Mouse (Mus musculus) heart, adult 8-10 months (tissue): ENCODE data around the gene Uqcc3. TPM values are rescaled to one million over a fixed set of nuclear protein-coding genes. Genes with fewer than 3 reads are reported as not detected.
"Not testable (repeated sequence)": the region's sequence is repeated elsewhere in the genome, so short reads cannot be mapped to it uniquely, and the experiment has no call there.

Experiments used
- DNase-seq: peaks from one replicate; pipeline ENCODE4 v3.0.0; 2022; ENCODE audit warnings: low spot score
- total RNA-seq, 4 experiments: library from RNA; stranded (reverse); gene quantifications; 2 replicates each; pipeline ENCODE4 v1.2.4; 2022

The Uqcc3 gene
- total RNA-seq, 4 experiments from 2014 or later, result 47.8 to 65.1 (median 52.0) TPM

- DNase-seq, result no peak
Observed at GRCm38 (mm10) chr19:8895397-8895960, 14.8 kb upstream of the Uqcc3 start.

DNA sequence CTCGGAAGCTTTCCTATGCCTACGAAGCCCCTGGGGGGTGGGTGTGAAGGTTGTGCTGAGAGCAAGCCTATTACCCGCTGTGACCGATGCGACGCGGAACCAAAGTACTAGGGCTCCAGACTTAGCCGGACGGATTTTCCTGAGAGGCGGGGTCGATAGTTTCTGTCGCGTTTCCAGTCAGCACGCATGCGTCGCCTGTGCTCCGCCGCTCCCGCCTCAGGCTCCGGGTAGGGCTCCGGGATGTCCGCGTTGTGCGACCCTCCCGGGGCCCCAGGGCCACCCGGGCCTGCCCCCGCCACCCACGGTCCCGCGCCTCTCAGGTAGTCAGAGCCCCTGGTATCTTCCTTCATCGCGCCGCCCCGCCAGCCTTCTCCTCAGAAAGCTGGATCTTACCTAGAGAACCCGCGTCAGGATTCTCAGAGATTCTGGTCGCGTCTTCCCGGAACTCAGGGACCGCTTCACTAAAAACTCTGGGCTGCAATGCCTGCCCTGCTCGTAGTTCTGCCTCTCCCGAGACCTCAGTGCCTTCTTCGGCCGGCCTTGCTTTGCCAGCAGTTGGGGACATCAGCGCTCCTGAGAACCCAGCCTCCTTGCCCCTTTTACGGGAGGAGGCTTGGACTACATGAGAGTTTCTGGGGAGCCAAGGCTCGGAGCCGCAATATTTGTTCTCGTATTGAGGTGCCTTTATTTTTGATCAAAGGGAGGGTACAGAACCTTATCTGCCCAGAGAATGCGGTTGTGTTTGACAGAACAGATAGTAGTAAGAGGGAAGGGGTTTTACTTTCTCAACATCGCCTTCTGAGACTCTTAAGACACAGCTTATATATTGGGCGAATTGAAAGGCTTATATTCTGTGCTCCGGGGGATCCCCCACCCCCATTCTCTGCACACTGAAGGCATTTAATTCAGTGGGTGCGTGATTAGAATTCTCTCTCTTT, 12.4 kb upstream of the Uqcc3 start, which contains the start of gene Ints5:
Ints5 (plus strand) TSS at position 177 of the 938 bp plus-strand sequence.
- peak; percentile 88 for DNase-seq

GRCm38 (mm10) chr19:8888511-8889385, 8.0 kb upstream of the Uqcc3 start, which contains the start of the genes 1810009A15Rik and Gm49416:
Gene 1810009A15Rik, plus strand, starts transcription at chr19:8888853.
Gene Gm49416, plus strand, starts transcription at chr19:8888926.
- DNase-seq, result peak; percentile 95

- no peak for DNase-seq
Observed at GRCm38 (mm10) chr19:8887585-8888463, 7.1 kb upstream of the Uqcc3 start.

GRCm38 (mm10) chr19:8886916-8887584, 6.3 kb upstream of the Uqcc3 start:
- no peak for DNase-seq

GRCm38 (mm10) chr19:8883616-8884015, 2.9 kb upstream of the Uqcc3 start, which contains the start of the genes Lbhd1 and Gm49403:
Gene Lbhd1, plus strand, starts transcription at chr19:8883732.
Gene Gm49403, plus strand, starts transcription at chr19:8883930.
- DNase-seq, result no peak

DNA sequence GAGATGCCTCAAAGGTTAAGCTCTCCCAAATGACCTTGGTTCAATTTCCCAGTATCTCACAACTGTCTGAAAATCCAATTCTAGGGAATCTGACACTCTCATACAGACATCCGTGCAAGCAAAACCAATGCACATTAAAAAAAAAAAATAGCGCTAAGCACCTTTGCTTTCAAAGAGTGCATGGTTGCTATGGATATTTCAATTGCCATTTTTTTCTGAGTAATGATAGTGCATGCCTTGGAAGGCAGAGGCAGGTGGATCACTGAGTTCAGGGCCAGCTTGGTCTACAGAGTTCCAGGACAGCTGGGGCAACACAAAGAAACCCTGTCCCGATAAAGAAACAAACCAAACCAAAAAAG, 290 bp upstream of the Uqcc3 start:
- no peak for DNase-seq

GRCm38 (mm10) chr19:8875031-8875430, 5.7 kb downstream of the Uqcc3 start:
- no peak for DNase-seq

DNA sequence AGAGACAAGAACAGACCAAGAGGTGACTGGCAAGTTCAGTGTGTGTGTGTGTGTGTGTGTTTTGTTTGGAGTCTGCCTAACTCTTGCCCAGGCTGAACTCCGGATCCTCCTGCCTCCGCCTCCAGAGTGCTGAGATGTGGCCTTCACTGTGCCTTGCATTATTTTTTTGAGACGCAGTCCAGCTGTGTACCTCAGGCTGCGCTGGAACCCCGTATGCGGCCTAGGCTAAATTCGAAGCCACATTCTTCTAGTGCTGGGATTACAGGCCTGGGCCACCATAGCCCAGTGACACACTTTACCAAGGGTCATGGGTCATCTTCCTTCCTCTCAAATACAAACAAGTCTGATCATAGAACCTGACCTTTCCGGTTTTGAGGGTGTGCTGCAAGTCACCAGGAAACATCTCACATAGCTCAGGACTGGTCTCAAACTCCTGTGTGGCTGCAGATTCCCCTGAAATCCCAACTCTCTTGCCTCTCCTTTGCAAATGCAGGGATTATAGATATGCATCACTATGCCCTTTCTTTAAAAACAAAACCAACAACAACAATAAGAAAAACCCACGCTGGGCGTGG, 8.4 kb downstream of the Uqcc3 start:
- no peak for DNase-seq

DNA sequence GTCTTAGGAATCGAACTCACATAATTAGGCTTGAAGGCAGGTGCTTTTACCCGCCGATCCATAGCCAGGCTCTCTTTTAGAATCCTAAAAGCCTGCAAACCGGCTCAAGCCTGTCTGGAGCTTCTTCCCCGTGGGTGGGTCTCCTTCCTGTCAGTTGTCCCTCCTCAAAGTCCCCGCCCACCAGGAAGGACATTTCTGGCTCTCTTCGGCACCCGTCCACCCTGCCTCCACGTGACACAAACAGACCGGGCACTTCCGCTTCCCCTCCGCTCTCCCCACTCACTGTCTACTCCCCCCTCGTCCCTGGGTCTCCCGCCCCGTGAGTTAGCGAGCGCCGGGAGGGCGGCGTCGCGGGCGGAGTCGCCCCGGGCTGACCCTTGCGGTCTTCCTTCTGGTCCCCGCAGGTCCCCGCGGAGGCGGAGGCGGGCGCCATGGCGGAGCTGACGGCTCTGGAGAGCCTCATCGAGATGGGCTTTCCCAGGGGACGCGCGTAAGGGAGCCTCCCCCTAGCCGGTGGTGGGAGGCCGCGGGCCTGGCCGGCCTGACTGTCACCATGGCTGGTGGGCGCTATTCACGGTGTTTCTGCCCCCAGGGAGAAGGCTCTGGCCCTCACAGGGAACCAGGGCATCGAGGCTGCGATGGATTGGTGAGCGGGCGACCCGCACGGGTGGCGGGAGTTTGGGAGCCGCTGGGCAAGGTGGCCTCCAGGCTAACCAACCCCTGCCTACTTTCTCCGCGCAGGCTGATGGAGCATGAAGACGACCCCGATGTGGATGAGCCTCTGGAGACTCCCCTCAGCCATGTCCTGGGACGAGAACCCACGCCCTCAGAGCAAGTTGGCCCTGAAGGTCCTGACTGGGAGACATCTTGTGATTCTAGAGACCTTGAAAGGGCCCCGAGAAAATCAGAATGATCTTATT, 9.2 kb downstream of the Uqcc3 start, which contains the start of gene Ubxn1:
Ubxn1 (plus strand) TSS at position 230 of the 920 bp plus-strand sequence.
- peak; percentile 99 for DNase-seq

DNA sequence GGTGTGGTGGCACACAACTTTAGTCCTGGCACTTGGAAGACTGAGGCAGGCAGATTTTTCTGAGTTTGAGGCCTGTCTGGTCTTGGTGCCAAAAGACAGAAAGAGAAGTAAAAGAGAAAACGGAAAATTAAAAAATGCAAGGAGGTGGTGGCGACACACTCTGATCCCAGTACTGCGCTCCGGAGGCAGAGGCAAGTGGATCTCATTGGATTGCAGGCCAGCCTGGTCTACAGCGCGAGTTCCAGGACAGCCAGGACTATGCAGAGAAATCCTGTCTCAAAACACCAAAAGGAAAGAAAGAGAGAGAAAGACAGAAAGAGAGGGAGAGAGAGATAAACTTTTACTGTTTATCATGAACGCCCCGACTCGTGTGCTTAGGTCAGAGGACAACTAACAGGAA, 9.9 kb downstream of the Uqcc3 start:
- no peak for DNase-seq

DNA sequence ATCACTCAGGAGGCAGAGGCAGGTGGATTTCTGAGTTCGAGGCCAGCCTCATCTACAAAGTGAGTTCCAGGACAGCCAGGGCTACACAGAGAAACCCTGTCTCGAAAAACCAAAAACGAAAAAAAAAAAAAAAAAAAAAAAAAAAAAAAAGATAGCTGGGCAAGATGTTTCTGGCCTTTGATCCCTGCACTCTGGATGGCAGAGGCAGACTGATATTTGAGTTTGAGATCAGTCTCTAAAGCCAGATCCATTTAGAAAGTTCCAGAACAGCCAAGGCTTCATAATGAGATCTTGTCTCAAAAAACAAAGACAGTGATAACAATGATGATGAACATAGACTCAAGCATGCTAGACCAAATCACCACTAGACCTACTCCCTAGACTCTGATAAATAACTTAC, 10.3 kb downstream of the Uqcc3 start:
- DNase-seq, result not testable (repeated sequence)

DNA sequence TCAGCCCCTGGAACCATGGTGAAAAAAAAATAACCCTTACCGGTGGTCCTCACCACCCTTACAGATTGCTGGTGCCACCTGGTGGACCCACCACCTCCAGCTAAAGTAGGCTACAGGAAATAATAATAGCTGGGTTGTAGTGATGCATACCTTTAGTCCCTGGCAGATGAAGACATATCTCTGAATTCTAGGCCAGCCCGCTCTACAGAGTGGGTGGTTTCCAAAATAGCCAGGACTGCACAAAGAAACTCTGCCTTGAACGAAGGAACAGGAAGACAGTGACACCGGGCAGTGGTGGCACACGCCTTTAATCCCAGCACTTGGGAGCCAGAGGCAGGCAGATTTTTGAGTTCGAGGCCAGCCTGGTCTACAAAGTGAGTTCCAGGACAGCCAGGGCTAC, 16.5 kb downstream of the Uqcc3 start:
- no peak for DNase-seq

DNA sequence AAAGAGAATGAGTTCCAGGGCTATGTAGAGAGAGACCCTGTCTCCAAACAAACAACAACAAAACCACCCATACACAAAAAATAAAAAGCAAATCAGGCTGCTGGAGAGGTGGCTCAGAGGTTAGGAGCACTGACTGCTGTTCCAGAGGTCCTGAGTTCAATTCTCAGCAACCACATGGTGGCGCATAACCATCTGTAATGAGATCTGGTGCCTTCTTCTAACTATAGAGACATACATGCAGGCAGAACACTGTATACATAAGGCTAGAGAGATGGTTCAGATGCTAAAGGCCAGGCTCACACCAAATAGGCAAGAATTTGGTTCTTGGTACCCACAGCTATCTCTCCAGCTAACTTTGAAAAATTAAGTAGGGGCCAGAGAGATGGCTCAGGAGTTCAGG, 21.7 kb downstream of the Uqcc3 start:
- DNase-seq, result no peak

- peak; percentile 46 for DNase-seq
Observed at GRCm38 (mm10) chr19:8857689-8858088, 23.0 kb downstream of the Uqcc3 start.

GRCm38 (mm10) chr19:8853117-8853516, 27.6 kb downstream of the Uqcc3 start:
- no peak for DNase-seq

GRCm38 (mm10) chr19:8852236-8852928, 28.3 kb downstream of the Uqcc3 start:
- no peak for DNase-seq

GRCm38 (mm10) chr19:8851639-8852038, 29.1 kb downstream of the Uqcc3 start:
- no peak for DNase-seq
